Mouse (Mus musculus) lung, embryonic 14.5 days (tissue): ENCODE data around the gene Neurl3. TPM values are rescaled to one million over a fixed set of nuclear protein-coding genes. Genes with fewer than 3 reads are reported as not detected.

ENCODE experiments used
- ATAC-seq: fragments of 200-750 bp; cut with Nextera tagmentation; 2 replicates; pipeline ENCODE4 v1.8.0; 2017; ENCODE audit warnings: mild to moderate bottlenecking, moderate TSS enrichment, moderate library complexity; ENCODE audit not compliant: insufficient read depth
- DNase-seq: peaks from one replicate; pipeline ENCODE4 v3.0.0-alpha.2; 2015
- H3K27ac ChIP-seq: fragments of 300-500 bp; sonication (generic); 2 replicates; pipeline ENCODE4 v1.5.1; 2014; ENCODE audit warnings: low read depth, mild to moderate bottlenecking, moderate library complexity
- H3K27me3 ChIP-seq: fragments of 300-500 bp; sonication (generic); 2 replicates; pipeline ENCODE4 v1.6.1; 2014; ENCODE audit warnings: low read length, control low read depth; ENCODE audit not compliant: insufficient read depth
- H3K36me3 ChIP-seq: fragments of 300-500 bp; sonication (generic); 2 replicates; pipeline ENCODE4 v1.6.1; 2014; ENCODE audit warnings: control low read depth; ENCODE audit not compliant: insufficient read depth
- H3K4me1 ChIP-seq: fragments of 300-500 bp; sonication (generic); 2 replicates; pipeline ENCODE4 v1.6.1; 2014; ENCODE audit warnings: antibody characterized with exemption, control low read depth; ENCODE audit not compliant: insufficient read depth
- H3K4me2 ChIP-seq: fragments of 300-500 bp; sonication (generic); 2 replicates; pipeline ENCODE4 v1.6.1; 2014; ENCODE audit warnings: mild to moderate bottlenecking
- H3K4me3 ChIP-seq: fragments of 300-500 bp; sonication (generic); 2 replicates; pipeline ENCODE4 v1.5.1; 2014; ENCODE audit warnings: low read depth, low read length
- H3K9ac ChIP-seq: fragments of 300-500 bp; sonication (generic); 2 replicates; pipeline ENCODE4 v1.6.1; 2014
- H3K9me3 ChIP-seq: fragments of 300-500 bp; sonication (generic); 2 replicates; pipeline ENCODE4 v1.6.1; 2016; ENCODE audit warnings: low read depth, low read length, control low read depth
- CTCF ChIP-seq: IDR thresholded peaks from 2 replicates; pipeline ENCODE4 v1.5.1; 2016; ENCODE audit warnings: antibody characterized with exemption, low read depth
- WGBS: fragments of 180-500 bp; shearing (Covaris S2); extraction: QIAGEN DNeasy Blood & Tissue Kit; methylation state at CpG from one replicate; pipeline ENCODE4 v1.1.7; 2014; 5-methylcytosine and 5-hydroxymethylcytosine counted together
- polyA plus RNA-seq: library from polyadenylated mRNA; unstranded; fragments of >200 nt; fragmentation: Nextera tagmentation; extraction: Ambion mirVana; gene quantifications from 2 replicates; pipeline ENCODE4 v1.2.1, GENCODE M21; 2014

Neurl3 gene
- polyA plus RNA-seq, 1 experiment from 2014 or later, result 2.6 TPM

DNA sequence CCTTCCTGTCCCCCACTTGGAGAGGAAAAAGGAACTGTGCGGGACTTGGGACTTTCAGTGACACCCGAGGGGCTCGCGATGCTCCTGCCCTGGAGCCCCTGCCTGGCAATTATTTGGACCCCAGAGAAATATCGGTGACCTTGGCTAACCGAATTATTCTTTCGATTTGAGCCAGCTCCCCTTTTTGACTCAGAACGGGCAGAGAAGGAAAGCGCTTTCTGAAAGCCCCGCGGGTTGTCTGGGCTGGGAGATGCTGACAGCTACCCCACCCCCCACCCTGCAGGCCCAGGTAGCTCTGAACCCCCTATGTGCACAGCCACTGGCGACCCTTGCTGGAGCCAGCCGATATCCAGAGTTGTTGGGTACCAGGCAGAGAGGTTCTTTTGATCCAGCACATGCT lies 24.6 kb upstream of the Neurl3 start:
- 24% methylated on average over 13 of the region's 13 CpGs for WGBS
- ATAC-seq (no peak), DNase-seq (no peak)
- Histone ChIP-seq H3K4me3 (no peak overlapping the region), H3K9ac (no peak overlapping the region), H3K9me3 (no peaks in the 10 kb centered on the region), H3K27ac (no peak overlapping the region), H3K36me3 (no peaks in the 10 kb centered on the region), H3K4me1 (no peaks in the 10 kb centered on the region), H3K4me2 (no peak overlapping the region), H3K27me3 (peaks cover 19% of the 10 kb centered on the region)
- no peak for TF ChIP-seq CTCF

- Histone ChIP-seq H3K4me3 (no peak overlapping the region), H3K27me3 (peaks cover 19% of the 10 kb centered on the region), H3K4me2 (no peak overlapping the region), H3K9ac (no peak overlapping the region), H3K4me1 (no peaks in the 10 kb centered on the region), H3K27ac (no peak overlapping the region), H3K9me3 (no peaks in the 10 kb centered on the region), H3K36me3 (no peaks in the 10 kb centered on the region)
- 80% methylated on average over 4 of the region's 4 CpGs for WGBS
- TF ChIP-seq CTCF, result no peak
- no peak for DNase-seq
- ATAC-seq, result no peak
Measured at GRCm38 (mm10) chr1:36298107-36298506, 23.6 kb upstream of the Neurl3 start.

DNA sequence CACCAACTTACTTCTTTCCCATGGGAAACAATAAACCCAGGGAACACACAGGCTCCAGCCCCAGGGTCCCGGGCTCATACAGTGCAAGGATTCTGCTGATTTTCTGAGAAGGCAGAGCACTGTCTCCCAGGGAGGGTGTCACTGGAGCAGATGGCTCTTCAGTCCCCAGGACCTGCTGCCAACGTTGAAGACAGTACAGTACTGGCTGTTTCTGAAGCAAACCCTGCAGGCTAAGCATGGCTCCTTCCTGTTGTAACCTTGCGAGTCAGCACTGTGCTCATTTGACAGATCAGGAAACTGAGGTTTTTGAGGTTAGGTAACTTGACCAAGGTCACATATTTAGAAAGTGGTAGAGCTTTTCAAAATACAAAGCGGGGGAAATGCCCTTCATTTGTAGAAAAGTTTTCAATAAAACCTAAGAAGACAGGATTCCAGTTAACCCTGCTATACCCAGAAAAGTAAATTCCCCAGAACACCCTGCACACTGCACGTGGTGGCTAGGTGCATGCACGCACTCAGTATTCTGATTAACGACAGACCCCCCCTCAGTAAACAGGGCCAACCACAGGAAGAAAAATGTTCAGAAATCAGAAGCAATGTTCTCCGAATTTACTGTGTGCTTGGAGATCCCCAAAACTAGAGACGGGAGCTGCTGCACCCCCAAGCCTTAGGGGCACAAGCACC lies 22.1 kb upstream of the Neurl3 start:
- no peak overlapping the region for H3K4me3 ChIP-seq
- ATAC-seq (no peak), DNase-seq (no peak)
- H3K4me1 ChIP-seq, result no peaks in the 10 kb centered on the region
- no peak overlapping the region for H3K27ac ChIP-seq
- H3K27me3 ChIP-seq, result peaks cover 19% of the 10 kb centered on the region
- H3K9me3 ChIP-seq, result no peaks in the 10 kb centered on the region
- TF ChIP-seq CTCF, result no peak
- WGBS, result 61% methylated on average over 9 of the region's 9 CpGs
- H3K9ac ChIP-seq, result no peak overlapping the region
- no peak overlapping the region for H3K4me2 ChIP-seq
- no peaks in the 10 kb centered on the region for H3K36me3 ChIP-seq

GRCm38 (mm10) chr1:36294402-36294801 lies 19.9 kb upstream of the Neurl3 start:
- no peaks in the 10 kb centered on the region for H3K36me3 ChIP-seq
- WGBS, result 73% methylated on average over 3 of the region's 3 CpGs
- no peak for TF ChIP-seq CTCF
- no peak for ATAC-seq
- no peak overlapping the region for H3K9ac ChIP-seq
- no peak overlapping the region for H3K4me3 ChIP-seq
- no peak overlapping the region for H3K4me2 ChIP-seq
- H3K27ac ChIP-seq, result no peak overlapping the region
- no peaks in the 10 kb centered on the region for H3K4me1 ChIP-seq
- H3K9me3 ChIP-seq, result no peaks in the 10 kb centered on the region
- DNase-seq, result no peak
- peaks cover 9% of the 10 kb centered on the region for H3K27me3 ChIP-seq

GRCm38 (mm10) chr1:36293470-36293869 lies 19.0 kb upstream of the Neurl3 start:
- Histone ChIP-seq H3K9ac (no peak overlapping the region), H3K4me2 (no peak overlapping the region), H3K36me3 (no peaks in the 10 kb centered on the region), H3K27me3 (0 out of 2 replicates have a peak, but pooled peaks cover under 1% of the 10 kb centered on the region), H3K27ac (no peak overlapping the region), H3K4me1 (no peaks in the 10 kb centered on the region), H3K9me3 (no peaks in the 10 kb centered on the region), H3K4me3 (no peak overlapping the region)
- ATAC-seq, result no peak
- DNase-seq, result no peak
- no peak for TF ChIP-seq CTCF
- WGBS, result 89% methylated on average over 8 of the region's 8 CpGs

DNA sequence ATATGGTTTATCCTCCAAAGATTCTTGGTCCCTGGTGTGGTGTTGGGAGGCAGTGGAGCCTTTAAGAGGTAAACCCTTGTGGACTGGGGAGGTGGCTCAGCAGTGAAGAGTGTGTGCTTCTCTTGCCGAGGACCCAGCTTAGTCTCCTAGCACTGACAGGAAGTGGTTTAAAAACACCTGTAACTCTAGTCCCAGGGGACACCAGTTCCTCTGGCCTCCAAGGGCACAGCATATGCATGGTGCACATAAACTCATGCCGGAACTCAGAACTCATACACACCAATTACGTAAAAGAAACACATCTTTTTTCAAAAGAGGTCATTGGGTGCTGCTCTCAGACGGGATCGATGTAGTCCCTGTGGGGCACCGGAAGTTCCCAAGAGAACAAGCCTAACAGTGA lies 7.4 kb upstream of the Neurl3 start:
- no peak for ATAC-seq
- no peak for DNase-seq
- Histone ChIP-seq H3K4me1 (no peaks in the 10 kb centered on the region), H3K27me3 (no peaks in the 10 kb centered on the region), H3K4me2 (no peak overlapping the region), H3K9ac (no peak overlapping the region), H3K4me3 (no peak overlapping the region), H3K9me3 (no peaks in the 10 kb centered on the region), H3K27ac (no peak overlapping the region), H3K36me3 (no peaks in the 10 kb centered on the region)
- WGBS, result 79% methylated on average over 6 of the region's 6 CpGs
- no peak for TF ChIP-seq CTCF

DNA sequence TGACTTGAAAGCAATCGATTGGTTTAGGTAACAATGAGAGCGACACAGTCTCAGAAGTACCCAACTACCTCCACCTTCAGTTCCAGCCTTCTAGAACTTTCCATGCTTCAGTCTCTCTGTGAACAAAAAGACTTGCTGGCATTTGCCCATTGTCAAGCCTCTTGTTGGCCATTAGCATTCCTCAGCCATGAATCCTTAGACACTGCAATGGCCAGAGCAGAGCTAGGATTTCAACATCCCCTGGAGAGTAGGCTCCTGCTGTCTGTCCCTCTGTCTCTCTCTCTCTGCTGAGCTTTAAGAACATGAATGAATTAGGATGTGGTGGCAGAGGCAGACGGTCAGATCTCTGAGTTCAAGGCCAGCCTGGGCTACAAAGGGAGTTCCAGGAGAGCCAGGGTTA lies 6.5 kb upstream of the Neurl3 start:
- no peak for ATAC-seq
- H3K27ac ChIP-seq, result no peak overlapping the region
- H3K27me3 ChIP-seq, result no peaks in the 10 kb centered on the region
- no peak for TF ChIP-seq CTCF
- H3K9me3 ChIP-seq, result no peaks in the 10 kb centered on the region
- no peaks in the 10 kb centered on the region for H3K36me3 ChIP-seq
- H3K4me1 ChIP-seq, result no peaks in the 10 kb centered on the region
- no peak overlapping the region for H3K4me2 ChIP-seq
- DNase-seq, result no peak
- no peak overlapping the region for H3K9ac ChIP-seq
- WGBS, result 85% methylated on average over 3 of the region's 3 CpGs
- H3K4me3 ChIP-seq, result no peak overlapping the region
